Mouse (Mus musculus) heart, embryonic 15.5 days (tissue): ENCODE data around the gene Srgn. TPM values are rescaled to one million over a fixed set of nuclear protein-coding genes. Genes with fewer than 3 reads are reported as not detected.
"Not testable (repeated sequence)": the region's sequence is repeated elsewhere in the genome, so short reads cannot be mapped to it uniquely, and the experiment has no call there.

ENCODE experiments used
- ATAC-seq: fragments of 200-750 bp; cut with Nextera tagmentation; replicated peaks from 2 replicates; pipeline ENCODE4 v1.8.0; 2017; ENCODE audit warnings: low read depth, moderate TSS enrichment; ENCODE audit not compliant: insufficient number of reproducible peaks, insufficient read depth, low FRiP score
- H3K27ac ChIP-seq: fragments of 300-500 bp; sonication (generic); 2 replicates; pipeline ENCODE4 v1.5.1; 2015; ENCODE audit warnings: mild to moderate bottlenecking, inconsistent platforms
- H3K27me3 ChIP-seq: fragments of 300-500 bp; sonication (generic); 2 replicates; pipeline ENCODE4 v1.6.1; 2015; ENCODE audit warnings: inconsistent platforms
- H3K36me3 ChIP-seq: fragments of 300-500 bp; sonication (generic); 2 replicates; pipeline ENCODE4 v1.6.1; 2015; ENCODE audit warnings: mild to moderate bottlenecking, inconsistent platforms
- H3K4me1 ChIP-seq: fragments of 300-500 bp; sonication (generic); replicated peaks from 2 replicates; pipeline ENCODE4 v1.6.1; 2015; ENCODE audit warnings: inconsistent platforms
- H3K4me2 ChIP-seq: fragments of 300-500 bp; sonication (generic); 2 replicates; pipeline ENCODE4 v1.6.1; 2015; ENCODE audit warnings: inconsistent platforms, mild to moderate bottlenecking, moderate library complexity
- H3K4me3 ChIP-seq: fragments of 300-500 bp; sonication (generic); 2 replicates; pipeline ENCODE4 v1.5.1; 2015; ENCODE audit warnings: mild to moderate bottlenecking, inconsistent platforms
- H3K9ac ChIP-seq: fragments of 300-500 bp; sonication (generic); 2 replicates; pipeline ENCODE4 v1.6.1; 2015; ENCODE audit warnings: mild to moderate bottlenecking, inconsistent platforms
- H3K9me3 ChIP-seq: fragments of 300-500 bp; sonication (generic); replicated peaks from 2 replicates; pipeline ENCODE4 v1.6.1; 2016; ENCODE audit warnings: inconsistent platforms
- WGBS: fragments of 180-500 bp; shearing (Covaris S2); methylation state at CpG from one replicate; pipeline ENCODE4 v1.1.7; 2015; ENCODE audit warnings: mixed read lengths; 5-methylcytosine and 5-hydroxymethylcytosine counted together
- polyA plus RNA-seq: library from polyadenylated mRNA; unstranded; fragments of >200 nt; fragmentation: Nextera tagmentation; extraction: Ambion mirVana; gene quantifications from 2 replicates; pipeline ENCODE4 v1.2.1, GENCODE M21; 2015

Gene Srgn
- polyA plus RNA-seq, 1 experiment from 2014 or later: 11.7 TPM

DNA sequence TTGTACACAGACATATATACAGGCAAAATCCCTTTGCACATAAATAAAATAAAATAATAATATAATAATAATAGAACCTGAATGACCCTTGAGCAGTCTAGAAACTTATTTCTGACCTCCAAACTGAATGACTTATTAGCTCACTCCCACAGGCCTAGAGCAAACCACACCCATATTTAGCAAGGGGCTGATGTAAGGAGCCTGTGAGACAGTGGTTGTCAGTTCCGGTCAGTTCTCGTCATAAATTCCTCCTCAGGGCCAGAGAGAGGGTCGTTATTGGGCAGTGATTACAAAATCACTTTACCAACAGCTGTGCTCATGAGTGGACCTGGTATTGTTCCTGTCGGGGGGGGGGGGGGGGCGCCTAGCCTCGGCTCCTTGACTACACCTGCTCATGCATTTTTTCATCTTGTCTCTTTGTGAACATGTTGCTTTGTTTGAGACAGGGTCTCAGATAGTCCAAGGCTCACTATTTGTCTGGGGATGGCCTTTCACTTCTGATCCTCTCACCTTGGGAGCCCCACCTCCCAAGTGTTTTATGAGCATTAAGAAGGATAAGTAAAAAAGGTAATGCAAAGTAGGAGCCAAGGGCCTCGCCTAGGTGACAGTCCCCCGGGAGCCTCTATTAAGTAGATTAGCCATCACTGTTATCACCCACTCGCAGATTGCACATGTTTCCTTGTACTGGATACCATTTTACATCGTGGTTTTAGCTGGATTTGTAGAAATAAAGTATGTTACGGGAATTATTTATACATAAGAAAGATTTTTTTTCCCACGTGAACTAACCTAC, 23.2 kb downstream of the Srgn start:
- Histone ChIP-seq H3K9ac (no peak overlapping the region), H3K27me3 (no peaks in the 10 kb centered on the region), H3K36me3 (no peaks in the 10 kb centered on the region), H3K4me2 (no peak overlapping the region), H3K4me3 (no peak overlapping the region), H3K9me3 (no peaks in the 10 kb centered on the region), H3K27ac (no peak overlapping the region), H3K4me1 (0 out of 2 replicates have a peak, but pooled peaks cover 2% of the 10 kb centered on the region)
- 61% methylated on average over 12 of the region's 12 CpGs for WGBS
- no peak for ATAC-seq

DNA sequence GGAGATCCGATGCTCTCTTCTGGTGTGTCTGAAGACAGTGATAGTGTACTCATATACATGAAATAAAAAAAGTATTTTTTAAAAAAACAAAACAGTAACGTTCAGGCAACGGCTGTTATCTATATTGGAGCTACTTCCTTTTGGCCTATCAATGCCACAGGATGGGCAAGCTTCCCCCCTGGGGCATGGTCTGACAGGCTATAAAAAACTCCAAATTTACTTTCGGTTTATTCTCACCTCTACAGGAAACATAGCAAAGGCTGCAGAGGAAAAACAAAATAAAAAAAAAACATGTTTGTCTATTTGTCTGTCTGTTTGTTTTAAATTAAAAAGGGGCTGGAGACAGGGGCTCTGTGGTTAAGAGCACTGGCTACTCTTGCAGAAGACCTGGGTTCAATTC, 23.9 kb downstream of the Srgn start:
- no peak for ATAC-seq

DNA sequence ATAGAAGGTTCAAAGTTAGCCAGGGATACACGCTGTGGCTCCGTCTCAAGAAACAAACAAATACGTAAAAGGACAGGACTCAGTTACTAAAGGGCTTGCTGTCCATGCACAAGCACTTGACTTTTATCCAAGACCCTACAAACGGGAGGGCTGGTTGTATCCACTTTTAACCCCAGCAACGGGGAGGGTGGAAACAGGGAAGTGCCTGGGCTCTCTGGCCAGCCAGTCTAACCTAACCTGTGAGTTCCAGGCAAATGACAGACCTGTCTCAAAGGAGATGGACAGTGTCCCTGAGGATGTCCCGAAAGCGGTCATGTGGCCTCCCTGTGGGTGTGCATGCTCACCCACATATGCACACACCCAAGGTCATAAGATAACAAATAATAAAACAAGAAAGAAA, 25.3 kb downstream of the Srgn start:
- Histone ChIP-seq H3K4me1 (no peaks in the 10 kb centered on the region), H3K4me2 (no peak overlapping the region), H3K9me3 (no peaks in the 10 kb centered on the region), H3K36me3 (no peaks in the 10 kb centered on the region), H3K9ac (no peak overlapping the region), H3K27me3 (no peaks in the 10 kb centered on the region), H3K27ac (no peak overlapping the region), H3K4me3 (no peak overlapping the region)
- no peak for ATAC-seq
- 72% methylated on average over 7 of the region's 7 CpGs for WGBS

More for the DNA sequence above, 23.9 kb downstream of the Srgn start:
- no peaks in the 10 kb centered on the region for H3K36me3 ChIP-seq
- no peak overlapping the region for H3K27ac ChIP-seq
- H3K27me3 ChIP-seq: no peaks in the 10 kb centered on the region
- no peak overlapping the region for H3K4me3 ChIP-seq
- 50% methylated on average over 4 of the region's 4 CpGs for WGBS
- no peak overlapping the region for H3K9ac ChIP-seq
- H3K4me2 ChIP-seq: no peak overlapping the region
- H3K9me3 ChIP-seq: no peaks in the 10 kb centered on the region
- no peaks in the 10 kb centered on the region for H3K4me1 ChIP-seq

DNA sequence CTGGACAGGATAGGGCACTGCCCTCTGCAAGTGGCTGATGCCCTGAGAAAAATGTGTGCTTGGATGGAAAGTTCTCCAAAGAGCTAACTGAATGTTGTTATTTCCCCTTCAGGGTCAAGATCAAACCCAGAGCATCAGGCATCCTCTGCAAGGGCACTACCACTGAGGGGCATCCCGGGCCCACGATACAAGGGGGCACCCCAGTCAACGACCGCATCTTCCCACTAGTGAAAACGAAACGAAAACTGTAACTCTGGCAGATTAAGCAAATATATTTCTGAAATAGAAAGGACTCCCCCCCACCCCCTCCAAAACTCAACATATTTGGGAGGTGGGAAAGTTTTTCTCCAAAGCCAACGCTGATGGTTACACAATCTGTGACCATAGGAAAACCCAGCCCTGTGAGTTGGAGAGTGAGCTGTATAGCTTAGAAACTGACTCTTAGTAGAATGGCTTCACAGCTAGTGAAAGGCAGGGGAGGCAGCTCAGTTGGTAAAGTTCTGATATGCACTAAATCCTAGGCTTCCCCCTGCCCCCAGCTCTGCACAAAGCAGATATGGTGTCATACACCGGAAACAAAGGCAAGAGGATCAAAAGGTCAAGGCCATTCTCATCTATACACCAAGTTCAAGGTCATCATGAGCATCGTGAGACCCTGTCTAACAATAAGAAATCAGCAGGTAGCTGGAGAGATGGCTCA, 26.2 kb downstream of the Srgn start:
- Histone ChIP-seq H3K27ac (no peak overlapping the region), H3K9ac (no peak overlapping the region), H3K27me3 (no peaks in the 10 kb centered on the region), H3K4me3 (no peak overlapping the region), H3K9me3 (no peaks in the 10 kb centered on the region), H3K4me2 (no peak overlapping the region), H3K4me1 (no peaks in the 10 kb centered on the region), H3K36me3 (no peaks in the 10 kb centered on the region)
- ATAC-seq: no peak
- 82% methylated on average over 9 of the region's 9 CpGs for WGBS

DNA sequence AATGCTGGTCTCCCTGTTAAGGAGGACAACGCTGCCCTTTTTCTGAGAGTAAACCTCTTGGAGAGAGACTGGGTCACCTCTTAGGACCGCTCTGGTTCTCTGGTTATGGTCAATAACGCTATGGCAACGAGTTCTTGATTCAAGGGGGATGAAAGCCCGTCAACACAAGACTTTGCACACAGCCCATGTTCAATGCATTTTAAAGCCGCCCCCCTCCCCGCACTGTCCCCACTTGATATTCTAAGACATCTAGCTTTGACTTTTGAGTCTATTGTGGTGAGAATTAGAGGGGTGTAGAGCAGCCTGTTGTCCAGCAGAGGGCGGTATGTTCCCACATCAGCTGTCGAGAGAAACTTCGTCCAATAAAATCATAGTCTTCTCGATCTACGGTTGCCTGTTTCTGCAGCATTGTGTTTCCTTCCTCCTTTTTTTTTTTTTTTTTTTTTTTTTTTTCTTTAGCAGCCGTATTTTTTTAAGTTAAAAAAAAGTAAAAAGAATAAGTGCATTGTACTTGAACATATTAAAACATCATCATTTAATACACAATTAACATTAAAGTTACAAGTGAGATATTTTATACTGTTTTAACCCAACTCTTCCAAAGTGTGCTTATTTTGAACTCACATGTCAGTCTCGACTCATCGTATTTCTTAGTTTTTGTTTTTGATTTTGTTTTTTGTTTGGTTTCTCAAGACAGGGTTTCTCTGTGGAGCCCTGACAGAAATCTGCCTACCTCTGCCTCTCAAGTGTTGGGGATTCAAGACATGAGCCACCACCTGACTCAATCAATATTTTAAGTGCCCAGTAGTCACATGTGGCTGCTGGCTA, 26.9 kb downstream of the Srgn start:
- Histone ChIP-seq H3K9me3 (no peaks in the 10 kb centered on the region), H3K9ac (no peak overlapping the region), H3K4me2 (no peak overlapping the region), H3K27ac (no peak overlapping the region), H3K4me1 (no peaks in the 10 kb centered on the region), H3K36me3 (no peaks in the 10 kb centered on the region), H3K27me3 (no peaks in the 10 kb centered on the region), H3K4me3 (no peak overlapping the region)
- ATAC-seq: 0 out of 2 replicates have a peak, but pooled peaks have one; percentile 35
- 20% methylated on average over 15 of the region's 15 CpGs for WGBS

DNA sequence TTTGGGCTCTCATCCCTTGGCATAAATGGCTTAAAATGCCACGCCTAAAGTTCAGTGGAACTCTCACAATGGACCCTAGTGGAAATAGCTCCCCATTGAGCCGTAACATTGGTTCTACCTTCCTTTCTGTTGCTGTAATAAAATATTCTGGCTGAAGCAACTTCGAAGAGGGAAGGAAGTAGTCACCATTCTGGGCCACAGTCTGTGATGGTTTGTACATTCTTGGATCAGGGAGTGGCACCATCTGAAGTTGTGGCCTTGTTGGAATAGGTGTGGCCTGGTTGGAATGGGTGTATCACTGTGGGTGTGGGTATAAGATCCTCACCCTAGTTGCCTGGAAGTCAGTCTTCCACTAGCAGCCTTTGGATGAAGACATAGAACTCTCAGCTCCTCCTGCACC, 35.6 kb downstream of the Srgn start:
- not testable (repeated sequence) for H3K4me1 ChIP-seq, H3K4me3 ChIP-seq, ATAC-seq, H3K9me3 ChIP-seq, H3K9ac ChIP-seq, H3K27me3 ChIP-seq, H3K27ac ChIP-seq, H3K36me3 ChIP-seq, H3K4me2 ChIP-seq
- WGBS: 80% methylated on average over 3 of the region's 3 CpGs

DNA sequence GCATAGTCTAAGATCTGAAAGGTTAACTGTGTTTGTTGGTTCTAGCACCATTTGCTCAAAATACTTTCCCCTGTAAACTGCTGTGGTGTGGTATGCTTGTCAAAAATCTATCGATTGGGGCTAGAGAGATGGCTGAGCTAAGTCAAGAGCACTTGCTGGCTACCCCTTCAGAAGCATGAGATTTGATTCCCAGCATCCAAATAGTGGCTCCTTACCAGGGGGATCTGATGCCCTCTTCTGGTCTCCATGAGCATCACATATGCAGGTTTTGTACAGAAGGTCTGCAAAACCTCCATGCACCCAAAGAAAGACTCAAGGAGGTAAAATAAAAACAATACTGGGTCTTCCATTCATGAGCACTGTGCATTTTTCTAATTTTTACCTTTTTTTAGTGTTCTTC, 39.0 kb downstream of the Srgn start:
- no peak overlapping the region for H3K4me2 ChIP-seq

DNA sequence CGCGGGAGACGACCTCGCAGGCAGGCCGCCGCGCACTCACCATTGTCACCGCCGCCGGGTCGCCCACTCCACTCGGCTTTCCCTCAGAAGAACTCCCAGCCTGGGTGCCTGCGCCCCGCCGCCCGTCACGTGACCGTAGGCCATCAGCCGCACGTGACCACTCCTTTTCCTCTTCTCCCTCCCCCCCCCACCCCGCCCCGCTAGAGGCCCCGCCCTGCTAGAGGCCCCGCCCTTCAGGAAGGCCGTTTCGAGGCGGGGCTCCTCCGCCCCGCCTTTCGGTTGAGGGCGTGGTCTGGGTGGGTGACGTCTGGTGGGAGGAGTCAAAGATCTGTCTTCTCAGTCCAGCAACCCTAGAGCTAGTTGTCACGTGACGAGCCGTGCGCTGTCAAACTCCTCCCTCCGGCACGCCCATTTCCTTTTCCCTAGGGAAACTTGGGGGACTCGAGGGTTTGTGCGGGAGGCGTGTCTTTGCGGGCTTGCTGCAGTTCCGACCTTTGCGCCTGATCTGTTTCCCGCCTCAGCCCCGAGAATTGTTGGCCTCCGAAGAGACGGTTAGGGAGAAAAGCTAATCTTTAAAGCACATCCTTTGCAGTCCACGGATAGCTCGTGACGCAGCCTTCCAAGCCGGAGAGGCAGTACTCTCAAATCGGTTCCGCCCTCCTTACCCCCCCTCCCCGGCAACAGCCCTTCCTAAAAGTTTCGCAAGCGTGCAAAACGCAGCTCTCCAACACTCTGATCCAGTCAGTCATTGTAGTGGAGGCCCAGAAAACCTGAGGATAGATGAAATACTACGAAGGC, 40.4 kb downstream of the Srgn start, which contains the start of gene Vps26a:
Gene Vps26a, minus strand, starts transcription at position 188 of the 798 bp plus-strand sequence.
- Histone ChIP-seq H3K27me3 (no peaks in the 10 kb centered on the region), H3K9me3 (no peaks in the 10 kb centered on the region), H3K27ac (peak within 1 kb of the TSS; percentile 87), H3K36me3 (no peaks in the 10 kb centered on the region), H3K4me3 (peak within 1 kb of the TSS; percentile 88), H3K9ac (peak within 1 kb of the TSS; percentile 91), H3K4me1 (peaks cover 12% of the 10 kb centered on the region), H3K4me2 (peak within 1 kb of the TSS; percentile 80)
- under 1% methylated on average over 59 of the region's 59 CpGs for WGBS
- peak; percentile 90 for ATAC-seq

More for the DNA sequence above, 39.0 kb downstream of the Srgn start:
- Histone ChIP-seq H3K27me3 (no peaks in the 10 kb centered on the region), H3K9ac (no peak overlapping the region), H3K36me3 (no peaks in the 10 kb centered on the region), H3K9me3 (no peaks in the 10 kb centered on the region), H3K4me3 (no peak overlapping the region), H3K27ac (no peak overlapping the region), H3K4me1 (peaks cover 12% of the 10 kb centered on the region)
- ATAC-seq: no peak
- WGBS: 27% methylated on average over 1 of the region's 1 CpGs

DNA sequence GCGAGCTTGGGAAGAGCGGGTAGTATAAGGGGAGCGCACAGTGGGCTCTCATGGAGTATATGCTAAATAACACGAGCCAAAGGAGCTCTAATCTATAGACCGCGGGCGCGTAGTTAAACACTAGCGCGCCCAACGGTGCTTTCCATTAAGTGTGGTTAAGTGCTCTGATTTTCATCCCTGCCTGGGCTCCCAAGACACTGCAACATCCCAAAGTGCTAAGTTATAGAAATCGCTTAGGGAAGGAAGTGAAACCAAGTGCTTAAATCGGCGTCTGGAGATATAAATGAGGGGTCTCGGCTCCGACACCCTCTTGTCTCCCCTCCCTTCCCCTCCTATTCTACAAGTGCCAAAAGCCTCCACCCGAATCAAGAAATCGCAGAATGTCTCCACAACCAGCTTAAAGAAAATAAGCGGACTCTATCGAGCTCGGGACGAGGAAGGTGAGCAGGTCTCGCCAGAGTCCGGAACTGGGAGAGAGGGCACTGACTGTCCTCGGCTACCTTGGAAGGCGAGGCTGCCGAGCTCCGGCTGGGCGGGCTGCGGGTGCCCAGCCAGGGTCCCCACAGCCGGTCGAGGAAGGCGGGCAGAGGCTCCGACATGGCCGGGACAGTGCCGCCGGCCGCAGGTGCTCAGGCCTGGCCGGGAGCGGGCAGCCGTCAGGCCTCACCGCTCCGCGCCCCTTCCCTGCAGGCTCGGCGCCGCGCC, 41.2 kb downstream of the Srgn start:
- peak; percentile 76 for ATAC-seq
- WGBS: under 1% methylated on average over 48 of the region's 48 CpGs
- peaks cover 12% of the 10 kb centered on the region for H3K4me1 ChIP-seq

DNA sequence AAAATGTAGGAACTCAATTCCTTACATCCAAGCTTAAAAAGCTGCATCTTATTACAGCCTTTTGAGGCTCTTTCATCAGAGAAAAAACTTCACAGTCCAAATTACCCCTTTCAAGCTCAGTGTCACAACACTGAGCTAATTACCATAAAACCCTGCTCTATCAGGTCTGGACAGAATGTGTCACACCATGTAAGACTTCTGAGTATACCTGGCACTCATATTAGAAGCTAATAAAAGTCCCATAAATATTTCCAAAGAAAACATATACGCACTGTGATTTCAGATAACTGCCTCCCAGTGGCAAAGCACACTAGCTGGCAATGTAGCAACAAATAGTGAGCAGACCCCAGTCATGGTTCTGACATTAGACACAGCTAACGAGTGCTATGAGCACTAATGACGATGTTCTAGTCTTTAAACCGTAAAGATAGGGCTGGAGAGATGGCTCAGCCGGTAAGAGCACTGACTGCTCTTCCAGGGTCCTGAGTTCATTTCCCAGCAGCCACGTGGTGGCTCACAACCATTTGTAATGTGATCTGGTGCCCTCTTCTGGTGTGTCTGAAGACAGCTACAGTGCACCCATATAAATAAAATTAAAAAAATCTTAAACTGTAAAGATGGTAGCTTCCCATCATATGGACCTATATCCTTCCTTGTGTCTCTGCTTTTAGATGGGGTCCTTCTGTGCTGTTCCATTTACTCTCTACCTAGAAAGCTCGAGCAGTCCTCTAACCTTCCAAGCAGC, 46.0 kb downstream of the Srgn start:
- WGBS: 70% methylated on average over 7 of the region's 7 CpGs
- H3K4me3 ChIP-seq: no peak overlapping the region

More for the DNA sequence above, 41.2 kb downstream of the Srgn start:
- Histone ChIP-seq H3K9ac (peak overlapping the region; percentile 91), H3K9me3 (no peaks in the 10 kb centered on the region), H3K36me3 (no peaks in the 10 kb centered on the region), H3K4me2 (peak overlapping the region; percentile 80), H3K27me3 (no peaks in the 10 kb centered on the region), H3K4me3 (peak overlapping the region; percentile 88), H3K27ac (peak overlapping the region; percentile 87)

More for the DNA sequence above, 46.0 kb downstream of the Srgn start:
- H3K4me1 ChIP-seq: peaks cover 5% of the 10 kb centered on the region; the same call in 1 of the 2 replicates
- H3K27ac ChIP-seq: no peak overlapping the region
- no peak overlapping the region for H3K4me2 ChIP-seq
- ATAC-seq: no peak
- H3K9me3 ChIP-seq: no peaks in the 10 kb centered on the region
- H3K9ac ChIP-seq: no peak overlapping the region
- H3K36me3 ChIP-seq: 0 out of 2 replicates have a peak, but pooled peaks cover 7% of the 10 kb centered on the region
- H3K27me3 ChIP-seq: no peaks in the 10 kb centered on the region
